Mouse (Mus musculus): ENCODE data around the gene Gm45713. TPM values are rescaled to one million over a fixed set of nuclear protein-coding genes. Genes with fewer than 3 reads are reported as not detected.
A peak's percentile ranks its signal among the peaks of the same experiment; 100 is the strongest.

The Gm45713 gene
- polyA plus RNA-seq, 1 experiment from 2014 or later = 0.27 TPM

DNA sequence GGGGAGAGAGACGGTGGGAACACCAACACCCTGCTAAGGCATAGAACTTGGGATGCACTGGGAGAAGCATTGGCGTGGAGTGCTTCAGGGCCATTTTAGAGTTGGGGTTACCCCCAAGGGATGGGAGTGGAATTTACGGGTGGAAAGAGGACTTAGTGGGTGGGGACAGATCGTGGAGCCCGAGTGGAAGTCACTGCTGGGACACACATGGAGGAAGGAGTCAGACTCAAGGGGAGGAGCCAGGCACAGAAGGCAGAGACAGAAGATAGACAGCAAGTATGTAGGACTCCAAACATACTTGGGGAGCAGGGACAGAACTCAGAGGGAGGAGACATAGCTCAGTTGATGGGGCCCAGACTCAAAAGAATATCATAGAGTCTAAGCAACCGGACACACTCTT, 26.5 kb upstream of the Gm45713 start:
- Histone ChIP-seq H3K4me3 (peak overlapping the region; percentile 46), H3K9me3 (replicated peaks) (no peaks in the 10 kb centered on the region), H3K4me1 (peaks cover 27% of the 10 kb centered on the region), H3K36me3 (peaks cover 15% of the 10 kb centered on the region; the same call in 1 of the 2 replicates), H3K27me3 (replicated peaks) (peaks cover 54% of the 10 kb centered on the region), H3K4me2 (peak overlapping the region; percentile 80), H3K27ac (no peak overlapping the region), H3K9ac (no peak overlapping the region)
- ATAC-seq = no peak
- WGBS (ENCODE audit: insufficient replicate concordance) = 28% methylated on average over 6 of the region's 6 CpGs

- no peak overlapping the region; the same call in 1 of the 2 replicates for H3K27ac ChIP-seq
- peak; percentile 76 for ATAC-seq
- H3K27me3 ChIP-seq (replicated peaks) = peaks cover 47% of the 10 kb centered on the region
- H3K36me3 ChIP-seq = peaks cover 19% of the 10 kb centered on the region; the same call in 1 of the 2 replicates
- H3K4me3 ChIP-seq = peak overlapping the region; percentile 46
- peaks cover 27% of the 10 kb centered on the region for H3K4me1 ChIP-seq
- WGBS (ENCODE audit: insufficient replicate concordance) = 4% methylated on average over 35 of the region's 35 CpGs
- 0 out of 2 replicates have a peak overlapping the region, but pooled peaks have one; percentile 36 for H3K9ac ChIP-seq
- peak overlapping the region; percentile 80 for H3K4me2 ChIP-seq
- no peaks in the 10 kb centered on the region for H3K9me3 ChIP-seq (replicated peaks)
These were observed 25.8 kb upstream of the Gm45713 start for GRCm38 (mm10) chr7:45161612-45162473.

- H3K4me3 ChIP-seq = no peak overlapping the region
- H3K27me3 ChIP-seq (replicated peaks) = peaks cover 37% of the 10 kb centered on the region
- no peak overlapping the region for H3K9ac ChIP-seq
- WGBS (ENCODE audit: insufficient replicate concordance) = 86% methylated on average over 3 of the region's 3 CpGs
- peaks cover 28% of the 10 kb centered on the region; the same call in 1 of the 2 replicates for H3K36me3 ChIP-seq
- no peak overlapping the region for H3K4me2 ChIP-seq
- no peak overlapping the region for H3K27ac ChIP-seq
- H3K4me1 ChIP-seq = peaks cover 27% of the 10 kb centered on the region
- no peaks in the 10 kb centered on the region for H3K9me3 ChIP-seq (replicated peaks)
- ATAC-seq = no peak
These were observed 24.8 kb upstream of the Gm45713 start for GRCm38 (mm10) chr7:45160866-45161265.

DNA sequence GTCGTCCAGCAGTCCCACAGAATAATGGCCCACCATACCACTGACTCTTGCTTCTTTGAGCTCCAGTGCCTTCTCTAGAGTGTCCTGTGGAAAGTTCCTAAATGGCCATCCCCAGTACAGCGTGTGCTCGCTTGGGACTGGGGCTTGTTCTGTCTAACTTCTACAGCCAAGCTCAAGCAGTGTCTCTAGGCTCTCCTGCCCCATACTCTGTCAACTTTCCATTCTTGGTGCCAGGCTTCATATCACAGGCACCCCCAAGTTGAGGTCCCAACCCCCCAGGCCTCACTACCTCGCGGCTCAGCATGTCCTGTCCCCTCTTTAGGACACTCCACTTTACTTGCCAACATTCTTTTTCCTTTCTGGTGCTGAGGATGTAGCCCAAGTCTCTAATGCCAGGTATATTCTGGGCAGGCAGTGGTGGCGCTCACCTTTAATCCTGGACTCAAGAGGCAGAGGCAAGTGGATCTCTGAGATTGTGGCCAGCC, 24.3 kb upstream of the Gm45713 start:
- H3K9me3 ChIP-seq (replicated peaks) = no peaks in the 10 kb centered on the region
- no peak overlapping the region for H3K27ac ChIP-seq
- 79% methylated on average over 6 of the region's 6 CpGs for WGBS (ENCODE audit: insufficient replicate concordance)
- no peak overlapping the region for H3K4me3 ChIP-seq
- H3K27me3 ChIP-seq (replicated peaks) = peaks cover 32% of the 10 kb centered on the region
- H3K4me1 ChIP-seq = peaks cover 32% of the 10 kb centered on the region
- no peak for ATAC-seq
- no peak overlapping the region for H3K9ac ChIP-seq
- peaks cover 28% of the 10 kb centered on the region; the same call in 1 of the 2 replicates for H3K36me3 ChIP-seq
- H3K4me2 ChIP-seq = no peak overlapping the region

GRCm38 (mm10) chr7:45158991-45159390, 23.0 kb upstream of the Gm45713 start:
- no peaks in the 10 kb centered on the region for H3K9me3 ChIP-seq (replicated peaks)
- peaks cover 37% of the 10 kb centered on the region for H3K4me1 ChIP-seq
- no peak overlapping the region for H3K9ac ChIP-seq
- peaks cover 18% of the 10 kb centered on the region for H3K27me3 ChIP-seq (replicated peaks)
- peaks cover 28% of the 10 kb centered on the region; the same call in 1 of the 2 replicates for H3K36me3 ChIP-seq
- WGBS (ENCODE audit: insufficient replicate concordance) = 84% methylated on average over 6 of the region's 6 CpGs
- no peak overlapping the region for H3K4me3 ChIP-seq
- H3K27ac ChIP-seq = no peak overlapping the region
- H3K4me2 ChIP-seq = no peak overlapping the region
- ATAC-seq = no peak

GRCm38 (mm10) chr7:45157459-45157858, 21.4 kb upstream of the Gm45713 start:
- H3K4me1 ChIP-seq = peaks cover 34% of the 10 kb centered on the region
- WGBS (ENCODE audit: insufficient replicate concordance) = 83% methylated on average over 14 of the region's 14 CpGs
- no peaks in the 10 kb centered on the region for H3K9me3 ChIP-seq (replicated peaks)
- peaks cover 3% of the 10 kb centered on the region for H3K27me3 ChIP-seq (replicated peaks)
- no peak for ATAC-seq
- H3K27ac ChIP-seq = no peak overlapping the region
- H3K9ac ChIP-seq = no peak overlapping the region
- H3K4me3 ChIP-seq = no peak overlapping the region
- H3K4me2 ChIP-seq = no peak overlapping the region
- H3K36me3 ChIP-seq = peaks cover 28% of the 10 kb centered on the region; the same call in 1 of the 2 replicates

- no peak for ATAC-seq
- 89% methylated on average over 15 of the region's 15 CpGs for WGBS (ENCODE audit: insufficient replicate concordance)
- no peak overlapping the region for H3K4me2 ChIP-seq
These were observed 20.2 kb upstream of the Gm45713 start for GRCm38 (mm10) chr7:45156206-45156605.

GRCm38 (mm10) chr7:45155590-45155989, 19.6 kb upstream of the Gm45713 start:
- Histone ChIP-seq H3K4me2 (no peak overlapping the region), H3K27ac (peak overlapping the region; percentile 92; the same call in 1 of the 2 replicates)
- ATAC-seq = no peak

More at GRCm38 (mm10) chr7:45156206-45156605, 20.2 kb upstream of the Gm45713 start:
- Histone ChIP-seq H3K36me3 (peaks cover 28% of the 10 kb centered on the region; the same call in 1 of the 2 replicates), H3K4me1 (peaks cover 27% of the 10 kb centered on the region), H3K9ac (no peak overlapping the region), H3K27me3 (replicated peaks) (no peaks in the 10 kb centered on the region), H3K27ac (no peak overlapping the region), H3K9me3 (replicated peaks) (no peaks in the 10 kb centered on the region), H3K4me3 (no peak overlapping the region)

GRCm38 (mm10) chr7:45154993-45155514, 19.0 kb upstream of the Gm45713 start:
- WGBS (ENCODE audit: insufficient replicate concordance) = 62% methylated on average over 12 of the region's 12 CpGs
- peak overlapping the region; percentile 92 for H3K27ac ChIP-seq
- H3K27me3 ChIP-seq (replicated peaks) = no peaks in the 10 kb centered on the region
- H3K4me1 ChIP-seq = peaks cover 37% of the 10 kb centered on the region
- peak overlapping the region; percentile 76 for H3K4me2 ChIP-seq
- peaks cover 28% of the 10 kb centered on the region; the same call in 1 of the 2 replicates for H3K36me3 ChIP-seq
- H3K9me3 ChIP-seq (replicated peaks) = no peaks in the 10 kb centered on the region
- H3K4me3 ChIP-seq = peak overlapping the region; percentile 73
- H3K9ac ChIP-seq = peak overlapping the region; percentile 82; the same call in 1 of the 2 replicates
- peak; percentile 4; the same call in 1 of the 2 replicates for ATAC-seq

More at GRCm38 (mm10) chr7:45155590-45155989, 19.6 kb upstream of the Gm45713 start:
- Histone ChIP-seq H3K36me3 (peaks cover 28% of the 10 kb centered on the region; the same call in 1 of the 2 replicates), H3K9me3 (replicated peaks) (no peaks in the 10 kb centered on the region), H3K4me1 (peaks cover 32% of the 10 kb centered on the region), H3K4me3 (no peak overlapping the region), H3K9ac (no peak overlapping the region), H3K27me3 (replicated peaks) (no peaks in the 10 kb centered on the region)
- 77% methylated on average over 9 of the region's 9 CpGs for WGBS (ENCODE audit: insufficient replicate concordance)

GRCm38 (mm10) chr7:45154096-45154992, 18.3 kb upstream of the Gm45713 start, which contains the start of the genes Pih1d1 and Aldh16a1:
Gene Pih1d1, plus strand, starts transcription at chr7:45154303.
Gene Aldh16a1, minus strand, starts transcription at chr7:45154584.
- ATAC-seq = peak; percentile 94
- Histone ChIP-seq H3K27ac (peak within 1 kb of the TSS; percentile 92), H3K9ac (peak within 1 kb of the TSS; percentile 82), H3K4me1 (peaks cover 41% of the 10 kb centered on the region), H3K36me3 (peaks cover 29% of the 10 kb centered on the region; the same call in 1 of the 2 replicates), H3K9me3 (replicated peaks) (no peaks in the 10 kb centered on the region), H3K4me3 (peak within 1 kb of the TSS; percentile 73), H3K4me2 (peak within 1 kb of the TSS; percentile 76), H3K27me3 (replicated peaks) (no peaks in the 10 kb centered on the region)
- WGBS (ENCODE audit: insufficient replicate concordance) = 3% methylated on average over 68 of the region's 69 CpGs

GRCm38 (mm10) chr7:45153586-45153985, 17.6 kb upstream of the Gm45713 start:
- no peak for ATAC-seq
- peak overlapping the region; percentile 76 for H3K4me2 ChIP-seq
- peak overlapping the region; percentile 73 for H3K4me3 ChIP-seq
- 3% methylated on average over 5 of the region's 5 CpGs for WGBS (ENCODE audit: insufficient replicate concordance)
- H3K9me3 ChIP-seq (replicated peaks) = no peaks in the 10 kb centered on the region
- H3K27me3 ChIP-seq (replicated peaks) = no peaks in the 10 kb centered on the region
- H3K27ac ChIP-seq = peak overlapping the region; percentile 92
- H3K4me1 ChIP-seq = peaks cover 42% of the 10 kb centered on the region
- peaks cover 27% of the 10 kb centered on the region; the same call in 1 of the 2 replicates for H3K36me3 ChIP-seq
- peak overlapping the region; percentile 82 for H3K9ac ChIP-seq
